Mouse (Mus musculus) adrenal gland, adult (tissue): ENCODE results near the gene Ptpre.
"Not testable (repeated sequence)": the region's sequence is repeated elsewhere in the genome, so short reads cannot be mapped to it uniquely, and the experiment has no call there.

Source experiments
- DNase-seq, 2 experiments: peaks; one replicate each; pipeline ENCODE4 v3.0.0; 2022 to 2023; ENCODE audit warnings: low spot score in 1 of 2; ENCODE audit not compliant: inconsistent age in 2 of 2

The Ptpre gene

GRCm38 (mm10) chr7:135534548-135535189, 2.6 kb upstream of the Ptpre start:
- no peak for DNase-seq

DNA sequence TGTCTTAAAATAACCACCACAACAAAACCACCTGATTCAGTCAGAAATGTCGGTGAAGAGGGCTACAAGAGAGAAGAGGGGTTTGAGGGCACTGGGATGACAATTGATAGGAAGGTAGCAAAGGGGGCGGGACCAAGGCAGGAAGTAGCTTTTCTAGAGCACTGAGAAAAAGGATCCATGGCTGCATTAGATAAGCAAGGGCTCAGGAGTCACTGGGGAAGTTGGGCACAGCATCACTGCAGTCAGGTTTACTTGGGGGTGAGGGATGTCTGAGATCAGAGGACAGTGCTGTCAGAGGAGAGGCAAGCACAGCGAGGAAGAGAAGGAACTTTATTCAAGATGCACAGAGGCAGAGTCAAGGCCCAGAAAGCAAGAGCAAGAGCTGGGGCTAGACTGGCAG, 1.4 kb upstream of the Ptpre start:
- no peak for DNase-seq

DNA sequence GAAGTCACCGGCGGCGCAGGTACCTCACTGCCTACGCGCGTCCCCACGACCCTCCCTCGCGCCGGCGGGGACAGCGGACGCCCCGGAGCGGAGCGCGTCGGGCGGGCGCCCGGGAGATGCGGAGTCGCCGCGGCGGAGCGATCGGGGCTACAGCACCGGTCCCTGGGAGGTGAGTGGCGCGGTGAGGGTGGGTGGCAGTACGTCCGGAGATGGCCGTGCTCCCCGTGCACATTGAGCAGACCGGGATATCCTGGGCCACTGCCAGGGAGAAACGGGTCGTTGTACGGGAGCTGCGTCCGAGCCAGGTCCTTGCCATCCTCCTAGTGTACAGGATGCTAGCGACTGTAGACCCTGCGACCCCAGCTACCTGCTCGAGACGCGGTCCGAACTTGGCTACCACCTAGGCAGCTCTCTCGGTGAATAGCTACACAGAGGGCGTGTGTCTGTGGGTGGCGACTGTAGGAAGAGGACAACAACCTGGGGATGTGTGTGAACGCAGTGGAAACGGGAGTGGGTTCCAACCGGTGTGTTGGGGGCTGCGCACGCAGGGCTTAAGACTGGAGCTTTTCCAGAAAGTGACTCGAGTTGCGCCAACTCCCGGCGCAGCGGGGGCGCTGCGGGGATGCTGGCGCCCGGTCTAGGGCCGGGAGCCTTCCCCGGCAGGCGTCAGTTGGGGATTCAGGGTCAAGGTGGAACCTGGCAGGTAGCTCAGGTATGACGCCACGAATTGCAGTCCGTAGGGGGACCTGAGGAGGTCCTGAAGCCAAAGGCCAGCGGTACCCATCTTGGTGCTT, 864 bp downstream of the Ptpre start:
- peak in 1 of 2 experiments; percentile 54 for DNase-seq

DNA sequence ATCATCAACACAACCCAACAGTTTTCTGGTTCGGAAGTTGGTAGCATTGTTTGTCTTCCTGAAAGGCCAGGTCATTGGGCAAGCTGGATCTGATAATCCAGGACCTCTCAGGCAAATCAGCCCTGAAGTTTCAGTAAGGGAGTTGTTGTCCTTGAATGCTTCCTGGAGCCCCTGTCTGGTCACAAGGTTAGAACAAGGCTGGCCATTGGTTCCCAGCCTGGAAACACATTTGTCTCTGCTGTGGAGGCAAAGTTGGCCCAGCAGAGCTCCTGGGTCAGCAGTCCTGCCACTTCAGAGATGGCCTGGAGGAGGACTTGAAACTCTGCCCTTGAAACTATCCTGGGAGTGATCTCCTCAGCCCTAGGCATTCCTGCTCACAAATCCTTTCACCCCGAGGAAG, 2.1 kb downstream of the Ptpre start:
- DNase-seq = peak in 1 of 2 experiments; percentile 52

DNA sequence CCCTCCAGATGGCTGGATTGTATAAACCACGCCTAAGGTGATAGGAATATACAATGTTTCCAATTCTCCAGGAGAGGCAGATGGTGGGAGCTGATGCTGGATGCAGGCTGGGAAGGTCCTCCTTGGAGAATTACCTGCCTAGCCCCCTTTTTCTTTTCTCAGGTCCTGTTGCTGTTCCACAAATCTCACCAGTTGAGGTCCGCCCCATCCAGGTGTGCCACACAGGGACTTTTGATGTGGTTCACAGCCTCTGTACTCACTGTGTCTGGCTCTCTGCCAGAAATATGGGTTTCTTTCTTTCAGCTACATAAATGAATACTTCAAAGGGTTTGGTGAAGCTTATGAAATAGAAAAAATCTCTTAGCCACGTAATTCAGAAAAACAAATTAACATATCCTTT, 5.0 kb downstream of the Ptpre start:
- DNase-seq = no peak

DNA sequence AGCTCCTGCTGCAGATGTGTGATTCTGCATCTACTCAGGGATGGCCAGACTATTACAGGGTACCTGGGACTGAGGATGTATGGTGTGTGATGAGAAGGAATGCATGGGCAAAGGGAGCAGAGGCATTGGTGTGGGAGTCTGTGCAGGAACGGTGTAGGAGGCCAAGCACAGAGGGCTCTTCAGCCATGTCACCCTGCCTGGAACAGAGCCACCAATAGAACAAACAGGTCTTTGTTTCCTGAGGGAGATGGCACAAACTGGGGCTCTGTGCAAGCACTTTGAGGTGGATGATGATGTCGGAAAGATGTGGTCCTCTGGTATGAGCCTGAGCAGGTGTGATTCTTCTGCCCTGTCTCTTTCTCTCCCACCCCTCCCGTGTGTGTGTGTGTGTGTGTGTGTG, 5.8 kb downstream of the Ptpre start:
- DNase-seq = no peak

DNA sequence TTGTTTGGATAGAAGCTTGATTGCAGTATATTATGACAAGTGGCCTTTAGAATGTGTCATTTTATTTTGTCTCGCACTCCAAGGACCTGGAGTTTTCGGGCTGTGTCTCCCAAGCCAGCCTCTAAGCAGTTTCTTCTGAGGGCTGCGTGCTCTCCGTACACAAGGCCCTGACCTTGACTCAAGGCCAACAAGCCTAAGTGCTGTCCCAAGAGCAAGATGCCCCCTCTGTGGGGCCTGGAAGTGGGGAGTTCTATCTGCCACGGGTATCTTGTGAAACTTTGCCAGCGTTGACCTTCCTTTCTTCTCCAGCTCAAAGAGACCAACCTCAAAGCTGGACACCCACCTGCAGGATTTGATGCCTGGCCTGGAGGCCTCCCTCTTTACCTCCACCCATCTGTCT, 7.0 kb downstream of the Ptpre start:
- peak; percentile 59 to 66 for DNase-seq

GRCm38 (mm10) chr7:135545957-135546356, 8.7 kb downstream of the Ptpre start:
- no peak for DNase-seq

DNA sequence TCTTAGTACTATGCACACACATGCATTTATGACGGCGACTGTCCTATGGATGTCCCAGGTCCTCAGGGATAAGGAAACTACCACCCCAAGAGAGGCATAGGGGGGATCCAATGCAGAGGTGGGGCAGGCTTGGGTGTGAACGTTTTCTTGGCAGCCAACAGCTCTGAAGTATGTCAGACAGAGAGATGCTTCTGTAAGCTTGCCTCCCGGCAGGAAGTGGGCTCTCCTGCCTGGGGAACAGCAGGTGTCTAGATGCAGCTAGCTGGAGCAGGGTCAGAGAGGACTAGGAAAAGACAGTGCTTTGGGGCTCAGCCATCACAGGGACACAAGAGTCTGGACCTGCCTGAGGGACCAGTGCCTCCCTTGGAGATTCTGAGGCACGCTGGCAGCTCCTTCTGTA, 9.2 kb downstream of the Ptpre start:
- no peak for DNase-seq

GRCm38 (mm10) chr7:135548434-135548833, 11.2 kb downstream of the Ptpre start:
- no peak for DNase-seq

GRCm38 (mm10) chr7:135551547-135551946, 14.3 kb downstream of the Ptpre start:
- peak; percentile 83 to 89 for DNase-seq

GRCm38 (mm10) chr7:135553550-135553949, 16.3 kb downstream of the Ptpre start:
- no peak for DNase-seq

GRCm38 (mm10) chr7:135556663-135557402, 19.6 kb downstream of the Ptpre start:
- DNase-seq = no peak

DNA sequence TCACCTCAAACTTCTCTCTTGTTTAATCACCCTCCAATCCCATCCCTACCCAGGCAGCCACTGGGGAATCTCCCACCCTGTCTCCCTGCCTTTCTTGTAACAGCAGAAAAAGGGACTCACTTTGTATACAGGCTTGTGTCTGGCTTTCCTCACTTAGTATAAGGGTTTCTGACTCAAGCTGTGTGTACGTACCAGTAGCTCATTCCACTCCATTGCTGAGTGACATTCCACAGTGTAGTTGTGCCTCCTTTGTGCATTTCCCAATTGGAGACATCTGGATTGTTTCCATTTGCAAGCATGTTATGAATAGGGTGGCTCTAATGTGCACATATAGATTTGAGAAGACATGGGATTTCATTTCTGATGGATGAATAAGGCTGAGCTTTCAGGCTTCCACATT, 23.0 kb downstream of the Ptpre start:
- no peak for DNase-seq

DNA sequence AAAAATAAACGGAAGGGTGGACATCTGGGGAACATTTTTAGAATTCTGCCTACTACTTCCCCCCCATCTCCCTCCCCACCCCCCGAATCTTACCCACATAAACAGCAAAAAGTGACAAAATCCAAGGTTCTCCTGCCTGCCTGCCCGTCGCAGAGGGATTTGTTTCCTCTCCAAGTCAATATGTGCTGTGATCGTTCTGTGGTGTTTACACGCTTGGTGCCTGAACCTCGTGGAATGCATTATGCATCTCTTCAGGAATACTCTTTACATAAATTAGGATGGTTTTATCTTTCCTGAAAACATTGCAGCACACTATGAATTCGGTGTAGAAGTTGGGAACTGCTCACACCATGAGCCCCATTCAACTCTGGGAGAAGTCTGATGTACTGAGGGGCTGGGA, 26.7 kb downstream of the Ptpre start:
- DNase-seq = no peak

DNA sequence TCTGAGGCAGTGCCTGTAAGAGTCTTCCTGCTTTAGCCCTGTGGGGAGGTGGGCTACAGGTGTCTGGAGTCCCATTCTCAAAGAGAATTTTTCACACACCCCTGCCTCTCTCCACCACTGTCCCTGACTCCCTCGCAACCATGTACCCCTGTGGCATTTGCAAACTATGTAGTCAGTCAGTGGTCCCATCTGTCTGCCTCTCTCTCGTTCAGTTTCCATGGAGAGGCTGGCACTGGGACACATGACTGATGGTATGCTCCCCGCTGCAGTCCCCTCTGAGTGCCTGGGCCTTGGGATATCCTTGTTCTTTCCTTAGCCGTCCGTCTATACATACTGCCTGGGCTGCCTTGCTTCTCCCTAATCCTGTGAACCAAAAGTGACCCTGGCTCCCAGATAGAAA, 28.7 kb downstream of the Ptpre start:
- DNase-seq = no peak

DNA sequence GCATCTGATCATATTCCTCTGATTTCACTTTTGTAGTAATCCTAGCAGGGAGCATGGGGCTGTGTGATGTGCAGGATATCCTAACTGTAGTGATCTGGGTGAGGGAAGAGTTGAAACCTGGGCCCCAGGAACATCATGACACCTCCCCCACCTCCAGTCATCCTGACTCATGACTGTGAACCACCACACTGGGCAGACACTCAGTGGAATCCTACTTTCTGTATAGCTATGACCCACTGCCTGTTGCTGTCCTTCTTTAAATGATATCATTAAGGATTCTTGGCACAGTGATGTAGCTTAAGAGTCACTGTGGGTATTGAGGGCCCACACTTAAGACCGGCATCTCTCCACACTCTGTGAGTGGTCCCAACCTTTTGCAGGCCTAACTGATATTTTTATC, 30.3 kb downstream of the Ptpre start:
- DNase-seq = no peak

GRCm38 (mm10) chr7:135568550-135568949, 31.3 kb downstream of the Ptpre start:
- no peak for DNase-seq

DNA sequence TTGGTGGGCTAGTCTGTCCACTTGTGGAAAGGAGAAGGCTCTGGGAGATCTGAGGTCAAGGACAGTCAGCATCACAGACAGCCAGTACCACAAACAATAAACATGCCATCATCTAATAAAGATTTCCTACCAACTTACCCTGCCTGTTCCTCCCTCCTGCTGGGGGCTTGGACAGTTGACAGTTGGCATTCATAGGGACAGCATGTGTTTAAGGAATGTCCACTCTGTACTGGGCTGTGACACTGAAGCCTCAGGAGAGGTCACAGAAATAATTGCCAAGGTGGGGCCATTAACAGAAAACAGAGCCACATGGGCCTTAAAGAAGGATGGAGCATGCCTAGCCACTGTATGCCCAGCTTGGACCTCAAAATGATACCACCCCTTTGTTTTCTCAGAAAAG, 34.1 kb downstream of the Ptpre start:
- no peak for DNase-seq

- DNase-seq = no peak
These were observed 34.8 kb downstream of the Ptpre start for GRCm38 (mm10) chr7:135571951-135572559.

DNA sequence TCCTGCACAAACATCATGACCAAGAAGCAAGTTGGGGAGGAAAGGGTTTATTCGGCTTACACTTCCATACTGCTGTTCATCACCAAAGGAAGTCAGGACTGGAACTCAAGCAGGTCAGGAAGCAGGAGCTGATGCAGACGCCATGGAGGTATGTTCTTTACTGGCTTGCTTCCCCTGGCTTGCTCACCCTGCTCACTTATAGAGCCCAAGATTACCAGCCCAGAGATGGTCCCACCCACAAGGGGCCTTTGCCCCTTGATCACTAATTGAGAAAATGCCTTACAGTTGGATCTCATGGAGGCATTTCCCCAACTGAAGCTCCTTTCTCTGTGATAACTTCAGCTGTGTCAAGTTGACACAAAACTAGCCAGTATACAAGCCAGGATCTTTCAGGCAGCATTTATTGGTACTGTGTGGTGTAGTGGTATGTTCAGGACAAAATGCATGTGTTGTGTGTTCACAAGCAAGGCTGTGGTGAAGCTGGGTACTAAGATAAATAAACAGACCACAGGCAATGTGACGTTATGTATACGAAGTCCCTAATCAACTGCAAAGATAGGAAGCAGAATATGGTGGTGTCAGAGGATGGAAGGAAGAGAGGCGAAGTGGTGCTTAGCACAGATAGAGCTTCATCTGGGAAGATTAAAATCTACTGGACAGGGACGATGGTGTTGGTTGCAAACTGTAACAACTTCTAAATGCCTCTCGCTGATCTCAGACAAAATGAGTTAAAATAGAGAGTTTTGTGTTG, 38.2 kb downstream of the Ptpre start:
- not testable (repeated sequence) for DNase-seq
